Mouse (Mus musculus) embryo, embryonic 10 days (tissue): ENCODE measurements around the gene Tmem33.

Source experiments
- DNase-seq: peaks from one replicate; pipeline ENCODE4 v3.0.0-alpha.2; 2015; ENCODE audit warnings: low spot score

Tmem33 gene

GRCm38 (mm10) chr5:67324032-67324431 is 63.7 kb downstream of the Tmem33 start:
- no peak for DNase-seq

GRCm38 (mm10) chr5:67340811-67341210 is 80.4 kb downstream of the Tmem33 start:
- no peak for DNase-seq
